Mouse (Mus musculus) heart, postnatal 14 days (tissue): ENCODE measurements around the gene Mecom. TPM values are rescaled to one million over a fixed set of nuclear protein-coding genes. Genes with fewer than 3 reads are reported as not detected.

ENCODE experiments used
- DNase-seq, 2 experiments: peaks; one replicate each; pipeline ENCODE4 v3.0.0; 2021 to 2022
- intact Hi-C: fragments of 180-260 bp; cut with DNase I; formaldehyde crosslinking; loops from one replicate; pipeline ENCODE4 v1.15.1; 2025
- total RNA-seq, 2 experiments: library from RNA; stranded (reverse); gene quantifications; 2 replicates each; pipeline ENCODE4 v1.2.3; 2021

Mecom gene
- total RNA-seq, 2 experiments from 2014 or later, result 21.8 to 28.1 TPM

DNA sequence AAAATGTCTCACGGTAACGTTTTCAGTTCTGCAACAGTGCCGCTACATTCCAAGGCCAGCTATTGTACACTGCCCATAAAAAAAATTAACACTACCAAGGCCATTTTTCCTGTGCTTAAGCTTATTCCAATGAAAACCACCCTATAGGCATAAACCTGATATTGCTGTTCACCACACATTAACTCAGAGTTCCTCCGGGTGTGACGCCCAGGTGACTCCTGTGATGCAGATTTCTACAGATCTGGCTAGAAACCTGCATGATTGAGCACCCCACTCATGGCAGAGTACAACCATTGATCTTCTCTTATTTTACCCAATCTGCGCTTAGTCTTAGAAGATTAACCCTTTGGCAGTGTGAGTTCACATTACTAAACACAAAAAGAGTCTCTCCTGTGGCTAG lies 409.2 kb downstream of the Mecom start:
- intact Hi-C loops, result no loop called here
- no peak for DNase-seq

- DNase-seq, result no peak
- intact Hi-C loops, result no loop called here
Observed at GRCm38 (mm10) chr3:30135857-30136256, 412.0 kb downstream of the Mecom start.

- no peak for DNase-seq
- intact Hi-C loops, result no loop called here
Observed at GRCm38 (mm10) chr3:30135119-30135518, 412.7 kb downstream of the Mecom start.

- no peak for DNase-seq
- intact Hi-C loops, result no loop called here
Observed at GRCm38 (mm10) chr3:30132981-30133380, 414.8 kb downstream of the Mecom start.

DNA sequence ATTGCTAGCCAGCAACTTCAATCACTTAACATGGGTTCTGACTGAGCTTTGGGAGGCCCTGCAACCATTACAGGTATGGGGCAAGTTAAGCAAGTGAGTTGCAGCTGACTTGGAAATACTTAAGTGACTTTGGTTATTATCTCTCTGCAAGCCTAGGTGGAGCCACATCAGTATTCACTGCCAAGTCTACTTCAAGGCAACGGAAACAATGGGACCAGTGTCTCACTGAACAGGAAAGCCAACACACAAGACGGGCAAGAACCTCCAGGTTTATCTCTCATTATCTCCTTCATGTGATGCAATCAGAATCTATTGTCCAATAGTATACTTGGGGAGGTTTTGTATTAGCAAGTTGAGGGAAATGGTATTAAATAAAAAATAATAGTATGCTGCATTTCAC lies 415.4 kb downstream of the Mecom start:
- no peak for DNase-seq
- intact Hi-C loops, result no loop called here

DNA sequence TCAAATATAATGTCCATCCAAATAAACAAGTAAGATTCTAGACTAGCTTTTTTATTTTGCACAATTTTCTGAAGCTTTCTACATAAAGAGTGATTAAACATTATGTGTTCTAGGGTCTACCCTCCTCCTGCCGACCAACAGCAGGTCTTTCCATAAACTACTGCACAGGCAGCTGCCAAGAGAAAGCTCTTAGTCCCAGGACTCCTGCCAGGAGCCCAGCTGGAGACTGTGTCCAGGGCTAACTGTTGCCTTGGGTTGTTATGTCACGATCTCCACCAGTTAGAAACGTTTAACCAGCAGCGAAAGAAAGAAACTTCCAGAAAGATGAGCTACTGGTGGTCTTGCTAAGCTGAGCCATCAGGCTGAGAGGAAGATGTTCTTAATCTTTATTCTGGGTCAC lies 417.3 kb downstream of the Mecom start:
- peak; percentile 70 to 79 for DNase-seq
- intact Hi-C loops, result no loop called here

DNA sequence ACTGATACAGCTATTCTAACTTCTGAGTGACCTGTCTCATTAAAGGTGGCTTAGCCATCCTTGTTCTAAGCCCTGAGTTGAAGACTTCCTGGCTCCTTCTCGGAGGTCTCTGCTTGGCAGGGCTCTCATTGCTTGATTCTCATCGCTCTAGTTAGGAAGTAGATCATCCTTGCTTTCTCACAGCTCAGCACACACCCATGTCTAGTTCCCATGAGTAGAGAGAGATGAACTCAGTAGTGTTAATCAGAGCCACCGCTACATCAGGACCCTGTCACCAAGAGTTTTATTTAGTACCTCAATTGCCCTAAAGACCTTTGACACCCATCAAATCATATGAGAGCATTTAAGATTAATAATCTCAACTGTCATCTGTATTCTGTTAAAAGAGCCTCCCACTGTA lies 425.2 kb downstream of the Mecom start:
- intact Hi-C loops, result no loop called here
- no peak for DNase-seq

DNA sequence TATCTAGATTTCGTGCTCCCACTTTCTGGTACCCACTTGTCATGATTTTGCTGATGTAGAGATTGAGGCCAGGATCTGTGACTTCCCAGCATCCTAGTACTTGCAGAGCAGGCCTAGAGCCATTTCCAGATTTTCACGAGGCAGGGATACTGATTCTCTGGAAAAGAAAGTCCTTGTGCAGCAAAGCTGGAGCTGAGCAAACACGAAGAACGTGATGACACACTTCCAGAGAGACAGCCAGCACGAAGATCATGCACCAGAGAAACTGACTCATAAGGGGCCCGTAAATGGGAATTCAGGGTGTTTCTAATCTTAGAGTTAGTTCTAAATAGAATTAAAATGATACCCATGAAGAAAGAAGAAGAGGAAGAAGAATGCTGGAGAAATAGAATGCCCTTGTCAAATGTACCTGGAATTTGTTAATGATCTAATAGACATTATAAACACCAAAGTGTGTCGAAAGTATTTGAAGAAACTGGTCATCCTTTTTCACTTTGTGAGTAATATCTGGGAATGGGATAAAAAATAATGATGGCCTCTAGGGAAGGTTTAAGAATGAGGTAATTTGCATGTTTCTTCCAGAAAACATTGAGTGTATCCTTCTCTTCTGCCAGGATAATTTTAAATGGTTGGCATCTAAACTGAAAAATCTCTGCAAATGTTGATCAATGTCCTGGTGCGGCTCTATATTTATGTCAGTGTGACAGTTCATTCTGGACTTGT lies 426.9 kb downstream of the Mecom start:
- DNase-seq, result peak in 1 of 2 experiments; percentile 21
- intact Hi-C loops, result no loop called here

DNA sequence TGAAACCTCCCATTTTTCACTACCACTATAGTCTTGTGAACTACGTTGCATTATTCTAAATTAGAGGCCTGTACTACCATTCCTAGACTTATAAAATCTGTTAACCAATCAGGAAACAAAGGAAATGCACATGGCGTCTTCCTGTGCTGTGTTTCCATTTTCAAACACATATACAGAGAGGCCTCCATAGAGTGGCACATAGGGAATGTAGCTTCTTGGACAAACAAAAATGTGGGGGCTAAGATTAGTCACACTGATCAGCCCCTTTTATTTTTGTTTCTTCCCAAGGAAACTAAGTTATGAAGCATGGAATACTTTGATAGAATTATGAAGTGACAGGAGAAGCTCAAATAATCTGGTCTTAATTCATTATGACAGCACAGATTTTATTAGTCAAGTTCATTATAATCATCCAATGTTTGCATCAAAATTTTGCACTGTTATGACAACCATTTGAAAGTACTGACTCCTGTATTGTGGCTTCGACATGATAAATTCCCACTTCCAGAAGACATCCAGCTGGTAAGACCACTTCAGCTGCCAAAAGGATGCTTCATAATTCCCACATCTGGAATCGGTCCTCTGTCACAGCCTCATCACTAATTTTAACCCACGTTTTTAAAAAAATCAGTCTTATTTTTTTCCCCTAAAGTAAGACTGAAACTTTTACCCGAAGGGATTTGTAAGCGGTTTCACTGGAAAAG lies 429.1 kb downstream of the Mecom start:
- DNase-seq, result no peak
- intact Hi-C loops, result no loop called here

- intact Hi-C loops, result no loop called here
- no peak for DNase-seq
Observed at GRCm38 (mm10) chr3:30113249-30113770, 434.5 kb downstream of the Mecom start.

GRCm38 (mm10) chr3:30107945-30108670 lies 439.7 kb downstream of the Mecom start:
- intact Hi-C loops, result loop anchor here (10.0 kb wide), 1 partner anchor 93 kb away; no protein-coding TSS in a partner anchor
- DNase-seq, result no peak

DNA sequence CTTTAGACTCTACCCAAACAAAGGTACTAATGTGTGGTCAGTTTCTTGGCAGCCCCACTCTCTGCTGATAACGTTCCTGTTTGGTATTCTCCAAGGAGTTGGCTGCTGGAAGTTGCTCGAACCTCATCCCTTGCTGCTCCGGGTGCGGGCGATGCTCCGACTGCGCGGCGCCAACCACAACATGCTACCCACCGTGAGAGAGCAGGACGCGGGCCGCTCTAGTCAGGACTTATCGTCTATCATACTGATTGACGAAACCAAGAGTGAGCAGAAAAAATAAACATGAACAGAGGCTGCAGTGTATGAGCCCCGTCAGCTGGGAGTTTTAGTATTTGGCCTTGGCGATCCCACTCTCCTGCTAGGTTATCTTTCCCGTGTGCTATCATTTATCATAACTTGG lies 441.3 kb downstream of the Mecom start:
- peak; percentile 41 to 43 for DNase-seq
- intact Hi-C loops, result loop anchor here (10.0 kb wide), 1 partner anchor 92 kb away; no protein-coding TSS in a partner anchor

DNA sequence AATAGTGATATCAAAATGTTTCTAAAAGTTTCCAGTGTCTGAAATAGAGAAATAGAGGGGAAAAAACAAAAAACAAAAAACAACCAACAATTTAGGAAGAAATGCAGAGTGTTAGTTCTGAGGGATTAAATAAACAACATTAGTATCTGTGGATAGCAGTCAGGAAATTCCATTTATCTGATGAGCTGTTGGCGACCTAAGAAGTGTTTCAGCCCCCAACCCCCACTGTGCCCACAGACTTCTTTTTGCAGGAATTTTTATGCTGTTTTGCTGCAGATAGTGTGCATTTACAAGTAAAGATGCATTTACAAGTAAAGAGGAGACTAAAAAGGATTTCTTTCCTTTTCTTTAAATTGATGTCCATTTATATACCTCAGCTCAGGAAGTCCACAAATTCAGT lies 441.9 kb downstream of the Mecom start:
- no peak for DNase-seq
- intact Hi-C loops, result loop anchor here (2.0 to 10.0 kb wide), 2 partner anchors 91 to 403 kb away; no protein-coding TSS in a partner anchor

DNA sequence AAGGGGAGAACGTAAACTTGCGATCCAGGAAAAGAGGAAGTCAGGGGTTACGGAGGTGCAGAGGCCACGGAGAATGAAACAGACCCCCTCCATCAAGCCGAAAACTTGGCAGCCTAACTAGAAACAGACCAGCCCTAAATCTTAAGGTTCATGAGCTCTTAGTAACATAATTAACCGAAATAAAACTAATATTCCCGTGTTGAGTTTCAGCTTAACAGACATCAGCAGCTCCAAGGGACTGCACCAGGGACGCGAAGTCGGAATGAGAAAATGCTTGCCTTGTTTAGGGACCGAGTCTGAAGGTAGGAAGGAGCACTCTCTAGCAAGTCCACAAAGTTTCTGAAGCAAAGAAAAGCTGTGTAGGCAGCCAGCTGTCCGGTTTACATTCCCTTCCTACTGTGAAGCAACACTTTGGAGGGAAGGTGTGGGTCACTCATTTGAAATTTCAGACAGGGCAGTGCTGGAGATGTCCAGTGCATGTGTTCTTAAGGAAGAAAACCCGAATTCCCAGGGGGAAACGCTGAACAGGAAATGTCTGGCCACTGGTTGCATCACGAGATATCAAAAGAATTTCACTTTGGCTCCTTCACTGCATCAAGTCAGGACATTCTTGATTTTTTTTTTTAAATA lies 442.5 kb downstream of the Mecom start:
- DNase-seq, result peak; percentile 51 to 59

DNA sequence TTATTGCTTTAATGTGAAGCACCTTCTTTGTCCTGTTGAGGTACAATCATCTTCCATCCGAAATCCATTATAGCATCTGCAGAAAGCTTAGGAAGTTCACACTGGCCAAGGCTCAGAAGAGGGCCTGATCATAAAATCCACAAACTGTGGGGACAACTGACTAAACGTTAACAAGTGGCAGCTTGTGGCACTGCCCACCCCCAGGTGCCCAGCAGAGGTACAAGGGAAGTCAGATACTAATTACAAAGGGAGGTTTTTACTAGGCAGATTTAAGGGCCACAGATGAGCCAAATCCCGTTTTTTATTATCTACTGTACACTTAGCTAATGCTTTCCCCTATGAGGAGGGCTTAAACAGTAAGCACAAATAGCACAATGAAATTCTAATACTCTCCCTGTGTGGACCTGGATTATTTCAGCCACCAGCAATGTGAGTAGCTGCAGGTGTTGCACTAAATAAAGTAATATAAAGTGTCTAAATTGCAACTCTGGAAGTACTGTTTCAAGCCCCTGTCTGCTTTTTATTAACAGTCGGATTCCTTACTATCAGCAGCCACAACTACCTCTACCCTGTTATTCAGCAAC lies 443.2 kb downstream of the Mecom start:
- intact Hi-C loops, result loop anchor here (2.0 to 10.0 kb wide), 2 partner anchors 90 to 404 kb away; no protein-coding TSS in a partner anchor
- DNase-seq, result no peak

More for the DNA sequence above, 442.5 kb downstream of the Mecom start:
- intact Hi-C loops, result loop anchor here (2.0 to 10.0 kb wide), 2 partner anchors 91 to 403 kb away; no protein-coding TSS in a partner anchor

- DNase-seq, result no peak
- intact Hi-C loops, result loop anchor here (10.0 kb wide), 1 partner anchor 86 kb away; no protein-coding TSS in a partner anchor
Observed at GRCm38 (mm10) chr3:30101146-30101545, 446.7 kb downstream of the Mecom start.

DNA sequence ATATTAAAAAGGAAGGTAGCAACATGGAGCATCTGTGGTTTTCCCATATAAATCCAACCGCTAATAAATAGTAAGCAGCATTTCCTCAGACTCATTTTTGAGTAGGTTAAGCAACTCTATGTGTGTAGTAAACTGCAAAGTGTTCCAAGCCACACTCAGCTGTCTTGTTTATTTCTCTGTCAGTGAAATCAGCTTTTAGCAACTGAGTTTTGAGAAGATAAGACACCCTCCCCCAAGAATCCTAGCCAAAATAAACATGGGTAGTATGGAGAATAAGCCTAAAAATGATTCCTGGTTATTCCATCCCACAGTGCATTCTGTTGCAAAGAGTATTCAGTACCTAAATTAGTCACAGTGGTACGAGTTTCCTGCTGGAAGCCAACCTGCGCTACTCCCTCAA lies 450.1 kb downstream of the Mecom start:
- no peak for DNase-seq
- intact Hi-C loops, result no loop called here

GRCm38 (mm10) chr3:30097129-30097528 lies 450.7 kb downstream of the Mecom start:
- intact Hi-C loops, result no loop called here
- DNase-seq, result no peak

DNA sequence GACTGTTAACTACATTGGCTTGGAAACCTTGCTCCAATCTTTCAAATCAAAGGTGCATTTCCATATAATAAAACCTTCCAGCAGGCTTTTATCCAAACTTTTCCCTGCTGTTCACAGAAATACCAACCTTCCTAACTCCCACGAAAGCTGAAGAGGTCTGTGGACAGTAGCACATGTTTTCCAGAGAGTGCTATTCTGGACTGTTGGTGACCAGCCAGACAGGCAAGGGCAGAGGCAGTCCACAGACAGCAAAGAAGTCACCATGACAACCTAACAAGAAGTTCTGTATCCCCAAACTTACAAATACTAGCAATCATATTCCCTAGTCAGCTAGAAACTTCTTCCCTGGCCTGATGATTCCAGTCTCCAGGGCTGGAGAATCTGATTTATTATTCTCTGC lies 454.8 kb downstream of the Mecom start:
- intact Hi-C loops, result no loop called here
- DNase-seq, result peak in 1 of 2 experiments; percentile 29

DNA sequence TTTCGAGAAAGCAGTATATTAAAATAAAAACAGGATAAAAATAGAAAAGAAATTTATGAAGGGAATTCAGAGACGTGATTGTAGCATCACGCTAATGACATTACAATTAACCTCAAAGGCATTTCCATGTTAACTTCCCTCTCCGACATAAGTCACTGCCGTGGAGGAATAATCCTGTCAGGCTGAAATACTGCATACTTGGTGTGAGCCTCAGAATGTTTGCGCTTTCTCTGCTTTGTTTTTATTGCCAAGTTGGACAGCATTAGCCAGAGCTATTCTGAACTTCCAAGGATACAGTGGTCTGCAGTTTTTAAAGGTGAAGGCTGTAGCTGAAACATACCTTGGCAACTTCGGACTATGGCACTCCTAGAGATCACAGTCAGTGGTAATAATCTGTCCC lies 455.3 kb downstream of the Mecom start:
- DNase-seq, result no peak
- intact Hi-C loops, result no loop called here
